Mouse (Mus musculus): ENCODE measurements around the gene Pkd1l3. TPM values are rescaled to one million over a fixed set of nuclear protein-coding genes. Genes with fewer than 3 reads are reported as not detected.
A peak's percentile ranks its signal among the peaks of the same experiment; 100 is the strongest.

Pkd1l3 gene
- polyA plus RNA-seq, 1 experiment = 0.03 TPM

DNA sequence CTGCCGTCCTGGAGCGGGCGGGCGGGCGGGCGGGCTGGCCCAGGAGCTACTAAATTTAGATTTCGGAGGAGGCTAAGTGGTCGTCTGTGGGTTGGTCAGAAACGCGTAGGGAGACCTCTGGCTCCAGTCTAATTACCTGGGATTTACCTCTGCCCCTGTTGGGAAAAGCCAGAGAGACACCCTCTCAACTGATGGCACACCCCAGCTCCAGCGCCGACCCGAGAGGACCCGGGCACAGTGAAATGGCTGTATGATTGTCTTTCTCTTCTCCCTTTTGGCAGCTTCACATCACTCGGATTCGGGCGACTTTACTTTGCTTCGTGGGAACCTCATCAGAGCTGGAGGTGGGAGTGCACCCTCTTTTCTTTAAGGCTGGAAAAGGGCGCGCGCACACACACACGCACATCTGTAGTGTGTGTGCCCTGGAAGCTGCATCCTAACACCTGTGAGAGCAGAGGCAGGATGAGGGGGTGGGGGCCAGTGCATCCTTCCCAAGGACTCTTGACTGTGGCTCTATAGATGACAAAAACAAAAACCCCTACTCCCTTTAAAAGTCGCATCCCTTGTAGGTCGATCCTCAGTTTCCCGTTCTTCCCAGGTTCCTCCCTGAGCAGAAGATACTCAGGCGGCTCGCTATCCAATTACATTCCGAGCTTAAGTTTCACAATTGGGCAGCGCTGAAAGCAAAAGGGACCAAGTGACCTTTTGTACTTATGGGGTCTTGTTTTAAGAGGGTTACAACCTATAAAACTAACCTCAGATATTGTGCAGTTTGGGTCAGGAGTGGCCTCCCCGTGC is 92.0 kb downstream of the Pkd1l3 start:
- peaks cover 3% of the 10 kb centered on the region for H3K4me1 ChIP-seq (ENCODE audit: control insufficient read depth, insufficient read depth, insufficient read length, low read length)
- H3K27me3 ChIP-seq (ENCODE audit: control insufficient read depth, insufficient read depth, low read length) = 0 out of 2 replicates have a peak, but pooled peaks cover 4% of the 10 kb centered on the region
- 4% methylated on average over 30 of the region's 30 CpGs for WGBS
- TF ChIP-seq CTCF (IDR thresholded peaks at IDR 0.05; ENCODE audit: extremely low read depth, insufficient read length, insufficient replicate concordance, low read depth, low read length) = no peak
- no peak for TF ChIP-seq POLR2A (IDR thresholded peaks at IDR 0.05; ENCODE audit: low read depth, low read length)
- peaks cover 12% of the 10 kb centered on the region for H3K36me3 ChIP-seq (ENCODE audit: control insufficient read depth, insufficient read depth, low read length)
- H3K4me3 ChIP-seq (ENCODE audit: low read depth, low read length) = peak overlapping the region; percentile 97
- H3K27ac ChIP-seq (ENCODE audit: insufficient read depth, low read depth, low read length) = no peak overlapping the region

DNA sequence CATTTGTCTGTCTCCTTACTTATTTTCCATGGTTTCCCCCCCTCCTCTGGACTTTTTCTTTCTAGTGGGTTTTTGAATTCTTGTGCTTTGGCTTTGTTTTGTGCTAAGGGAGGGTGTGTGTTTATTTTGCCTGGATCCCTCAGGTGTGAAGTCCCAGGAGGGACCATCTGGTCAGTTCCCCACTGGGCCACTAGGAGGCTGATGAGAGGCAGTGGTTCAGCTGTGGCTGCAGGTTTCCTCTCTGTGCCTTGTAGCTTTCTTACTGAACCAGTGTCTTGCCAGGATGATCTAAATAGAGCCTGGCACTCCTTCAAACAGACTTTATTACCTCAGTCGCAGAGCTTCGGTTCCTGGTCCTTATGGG is 92.5 kb downstream of the Pkd1l3 start:
- no peak overlapping the region for H3K4me3 ChIP-seq (ENCODE audit: low read depth, low read length)

DNA sequence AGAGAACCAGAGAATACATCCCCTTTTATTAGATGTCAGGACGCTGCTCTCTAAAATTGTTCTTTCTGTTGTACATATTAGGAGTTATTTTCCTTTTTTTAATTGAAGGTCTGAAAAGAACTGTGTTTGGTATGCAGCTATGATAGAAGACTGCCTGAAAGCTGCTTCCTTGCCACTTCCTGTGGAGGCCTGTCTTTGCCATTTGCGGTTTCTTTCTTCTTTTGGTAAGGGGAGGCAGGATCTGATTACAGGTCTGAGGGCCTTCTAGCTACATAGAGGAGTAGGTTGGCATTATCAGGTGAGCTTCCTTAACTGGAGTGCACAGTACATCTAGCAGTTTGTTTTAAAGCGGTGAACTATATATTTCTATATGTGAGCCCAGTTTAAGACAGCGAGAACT is 93.6 kb downstream of the Pkd1l3 start:
- H3K27ac ChIP-seq (ENCODE audit: insufficient read depth, low read depth, low read length) = no peak overlapping the region
- no peak for TF ChIP-seq POLR2A (IDR thresholded peaks at IDR 0.05; ENCODE audit: low read depth, low read length)
- no peak for TF ChIP-seq CTCF (IDR thresholded peaks at IDR 0.05; ENCODE audit: extremely low read depth, insufficient read length, insufficient replicate concordance, low read depth, low read length)
- H3K27me3 ChIP-seq (ENCODE audit: control insufficient read depth, insufficient read depth, low read length) = 0 out of 2 replicates have a peak, but pooled peaks cover under 1% of the 10 kb centered on the region
- no peak overlapping the region for H3K4me3 ChIP-seq (ENCODE audit: low read depth, low read length)
- 95% methylated on average over 4 of the region's 4 CpGs for WGBS
- peaks cover 3% of the 10 kb centered on the region for H3K4me1 ChIP-seq (ENCODE audit: control insufficient read depth, insufficient read depth, insufficient read length, low read length)
- H3K36me3 ChIP-seq (ENCODE audit: control insufficient read depth, insufficient read depth, low read length) = peaks cover 22% of the 10 kb centered on the region

More for the DNA sequence above, 92.5 kb downstream of the Pkd1l3 start:
- Histone ChIP-seq H3K36me3 (ENCODE audit: control insufficient read depth, insufficient read depth, low read length) (peaks cover 14% of the 10 kb centered on the region), H3K27me3 (ENCODE audit: control insufficient read depth, insufficient read depth, low read length) (0 out of 2 replicates have a peak, but pooled peaks cover 4% of the 10 kb centered on the region), H3K27ac (ENCODE audit: insufficient read depth, low read depth, low read length) (no peak overlapping the region), H3K4me1 (ENCODE audit: control insufficient read depth, insufficient read depth, insufficient read length, low read length) (peaks cover 3% of the 10 kb centered on the region)
- no peak for TF ChIP-seq POLR2A (IDR thresholded peaks at IDR 0.05; ENCODE audit: low read depth, low read length)
- peak; percentile 89; the same call in 1 of the 2 replicates for TF ChIP-seq CTCF (IDR thresholded peaks at IDR 0.05; ENCODE audit: extremely low read depth, insufficient read length, insufficient replicate concordance, low read depth, low read length)
- 6% methylated on average over 2 of the region's 2 CpGs for WGBS

DNA sequence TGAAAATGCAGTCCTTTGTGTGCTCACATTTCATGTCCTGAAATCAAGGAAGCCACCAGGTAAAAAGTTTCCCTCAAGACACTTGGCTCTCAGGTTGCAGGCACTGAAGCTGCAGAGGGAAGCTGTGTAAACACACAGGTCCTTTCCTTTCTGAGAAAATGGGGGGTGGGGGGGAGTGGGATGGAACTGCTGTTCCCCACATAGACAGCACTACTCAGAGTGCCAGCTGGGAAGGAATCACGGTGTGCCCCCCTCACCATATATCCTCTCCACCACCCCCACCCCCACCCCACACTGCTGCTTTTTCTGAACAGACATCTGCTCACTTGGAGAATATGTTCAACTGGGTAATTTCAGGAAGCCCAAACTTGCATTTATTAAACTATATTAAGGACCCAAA is 98.2 kb downstream of the Pkd1l3 start:
- Histone ChIP-seq H3K36me3 (ENCODE audit: control insufficient read depth, insufficient read depth, low read length) (peaks cover 32% of the 10 kb centered on the region), H3K4me1 (ENCODE audit: control insufficient read depth, insufficient read depth, insufficient read length, low read length) (no peaks in the 10 kb centered on the region), H3K27me3 (ENCODE audit: control insufficient read depth, insufficient read depth, low read length) (no peaks in the 10 kb centered on the region), H3K27ac (ENCODE audit: insufficient read depth, low read depth, low read length) (no peak overlapping the region), H3K4me3 (ENCODE audit: low read depth, low read length) (no peak overlapping the region)
- WGBS = 100% methylated on average over 1 of the region's 1 CpGs
- no peak for TF ChIP-seq CTCF (IDR thresholded peaks at IDR 0.05; ENCODE audit: extremely low read depth, insufficient read length, insufficient replicate concordance, low read depth, low read length)
- TF ChIP-seq POLR2A (IDR thresholded peaks at IDR 0.05; ENCODE audit: low read depth, low read length) = no peak

DNA sequence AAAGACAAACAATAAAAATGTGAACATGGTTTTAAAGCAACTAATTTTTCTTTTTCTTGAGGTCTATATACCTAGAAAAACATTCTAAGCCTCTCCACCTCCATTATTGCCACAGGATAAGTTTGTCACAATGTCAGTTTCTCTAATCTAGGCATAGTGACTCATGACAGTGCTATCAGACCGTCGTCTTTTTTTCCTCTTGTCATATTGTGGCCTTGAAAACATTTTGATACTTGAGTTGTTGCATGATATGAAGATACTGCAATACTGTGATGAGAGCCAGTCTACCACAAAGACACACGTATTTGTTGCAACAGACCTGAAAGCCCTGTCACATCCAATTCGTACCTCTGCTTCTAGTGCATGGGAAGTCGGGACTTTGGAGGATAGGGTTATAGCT is 100.6 kb downstream of the Pkd1l3 start:
- H3K27ac ChIP-seq (ENCODE audit: insufficient read depth, low read depth, low read length) = no peak overlapping the region
- peaks cover 36% of the 10 kb centered on the region for H3K36me3 ChIP-seq (ENCODE audit: control insufficient read depth, insufficient read depth, low read length)
- whole genome bisulfite sequencing = 85% methylated on average over 5 of the region's 5 CpGs
- TF ChIP-seq CTCF (IDR thresholded peaks at IDR 0.05; ENCODE audit: extremely low read depth, insufficient read length, insufficient replicate concordance, low read depth, low read length) = no peak
- no peak for TF ChIP-seq POLR2A (IDR thresholded peaks at IDR 0.05; ENCODE audit: low read depth, low read length)
- H3K4me3 ChIP-seq (ENCODE audit: low read depth, low read length) = no peak overlapping the region
- H3K4me1 ChIP-seq (ENCODE audit: control insufficient read depth, insufficient read depth, insufficient read length, low read length) = no peaks in the 10 kb centered on the region
- H3K27me3 ChIP-seq (ENCODE audit: control insufficient read depth, insufficient read depth, low read length) = no peaks in the 10 kb centered on the region

Other genes with a start within 250 kb of the Pkd1l3 start
- gene Pmfbp1, start 120.5 kb upstream of the Pkd1l3 start, polyA plus RNA-seq (2012; rRNA removed) = not detected in 2 replicates
- gene Dhx38, start 48.7 kb upstream of the Pkd1l3 start, polyA plus RNA-seq (2012; rRNA removed) = 10.2 and 22.1 TPM in 2 replicates
- 2.4 and 3.5 TPM in 2 replicates for gene Txnl4b, start 48.6 kb upstream of the Pkd1l3 start, polyA plus RNA-seq (2012; rRNA removed)
- gene Hp, start 35.3 kb upstream of the Pkd1l3 start, polyA plus RNA-seq (2012; rRNA removed) = 0.94 and 5.7 TPM in 2 replicates
- 5.9 and 11.9 TPM in 2 replicates for gene Dhodh, start 5.8 kb upstream of the Pkd1l3 start, polyA plus RNA-seq (2012; rRNA removed)
- 14.4 and 30.3 TPM in 2 replicates for gene Ist1, start 78.7 kb downstream of the Pkd1l3 start, polyA plus RNA-seq (2012; rRNA removed)
- 2.0 and 6.5 TPM in 2 replicates for gene Zfp821, start 91.0 kb downstream of the Pkd1l3 start, polyA plus RNA-seq (2012; rRNA removed)
- 5.1 and 12.0 TPM in 2 replicates for gene Atxn1l, start 123.2 kb downstream of the Pkd1l3 start, polyA plus RNA-seq (2012; rRNA removed)
- gene Ap1g1, start 164.0 kb downstream of the Pkd1l3 start, polyA plus RNA-seq (2012; rRNA removed) = 11.3 and 18.8 TPM in 2 replicates

All from small intestine, adult 2 months (tissue).